Mouse (Mus musculus) embryonic facial prominence, embryonic 10.5 days (tissue): ENCODE results near the gene Lce3f. TPM values are rescaled to one million over a fixed set of nuclear protein-coding genes. Genes with fewer than 3 reads are reported as not detected.

ENCODE experiments used
- DNase-seq: peaks from one replicate; pipeline ENCODE4 v3.0.0-alpha.2; 2017; ENCODE audit warnings: low spot score
- H3K27ac ChIP-seq: fragments of 300-500 bp; sonication (generic); replicated peaks from 2 replicates; pipeline ENCODE4 v1.5.1; 2016; ENCODE audit warnings: mild to moderate bottlenecking
- H3K27me3 ChIP-seq: fragments of 300-500 bp; sonication (generic); replicated peaks from 2 replicates; pipeline ENCODE4 v1.6.1; 2016; ENCODE audit warnings: low read depth, mild to moderate bottlenecking; ENCODE audit not compliant: poor library complexity, severe bottlenecking
- H3K36me3 ChIP-seq: fragments of 300-500 bp; sonication (generic); replicated peaks from 2 replicates; pipeline ENCODE4 v1.6.1; 2016; ENCODE audit warnings: mild to moderate bottlenecking, moderate library complexity
- H3K4me1 ChIP-seq: fragments of 300-500 bp; sonication (generic); 2 replicates; pipeline ENCODE4 v1.6.1; 2016
- H3K4me3 ChIP-seq: fragments of 300-500 bp; sonication (generic); 2 replicates; pipeline ENCODE4 v1.5.1; 2016; ENCODE audit warnings: mild to moderate bottlenecking, moderate library complexity
- H3K9me3 ChIP-seq: fragments of 300-500 bp; sonication (generic); 2 replicates; pipeline ENCODE4 v1.6.1; 2016; ENCODE audit warnings: mild to moderate bottlenecking
- WGBS: fragments of 180-500 bp; shearing (Covaris S2); methylation state at CpG from one replicate; pipeline ENCODE4 v1.1.7; 2016; 5-methylcytosine and 5-hydroxymethylcytosine counted together
- polyA plus RNA-seq: library from polyadenylated mRNA; unstranded; fragments of >200 nt; fragmentation: Nextera tagmentation; extraction: Ambion mirVana; gene quantifications from 2 replicates; pipeline ENCODE4 v1.2.1, GENCODE M21; 2016

Gene Lce3f
- polyA plus RNA-seq, 1 experiment from 2014 or later = not detected

- Histone ChIP-seq H3K4me1 (no peaks in the 10 kb centered on the region), H3K9me3 (no peaks in the 10 kb centered on the region), H3K27me3 (no peaks in the 10 kb centered on the region), H3K4me3 (no peak overlapping the region), H3K27ac (no peak overlapping the region), H3K36me3 (no peaks in the 10 kb centered on the region)
- 77% methylated on average over 3 of the region's 3 CpGs for WGBS
- no peak for DNase-seq
These were observed 31.6 kb downstream of the Lce3f start for GRCm38 (mm10) chr3:93023411-93024184.

- no peak overlapping the region for H3K4me3 ChIP-seq
- H3K9me3 ChIP-seq = no peaks in the 10 kb centered on the region
- no peak for DNase-seq
- 78% methylated on average over 2 of the region's 2 CpGs for WGBS
- H3K27me3 ChIP-seq = no peaks in the 10 kb centered on the region
- H3K4me1 ChIP-seq = no peaks in the 10 kb centered on the region
- H3K27ac ChIP-seq = no peak overlapping the region
- no peaks in the 10 kb centered on the region for H3K36me3 ChIP-seq
These were observed 33.5 kb downstream of the Lce3f start for GRCm38 (mm10) chr3:93025486-93025885.

GRCm38 (mm10) chr3:93031450-93031849, 39.4 kb downstream of the Lce3f start:
- H3K27ac ChIP-seq = no peak overlapping the region
- no peaks in the 10 kb centered on the region for H3K36me3 ChIP-seq
- H3K4me1 ChIP-seq = no peaks in the 10 kb centered on the region
- DNase-seq = peak; percentile 44
- no peaks in the 10 kb centered on the region for H3K27me3 ChIP-seq
- H3K4me3 ChIP-seq = no peak overlapping the region
- 58% methylated on average over 5 of the region's 5 CpGs for WGBS
- no peaks in the 10 kb centered on the region for H3K9me3 ChIP-seq

Other genes with a start within 250 kb of the Lce3f start
- gene Lce1g, start 239.9 kb upstream of the Lce3f start, polyA plus RNA-seq = not detected in 2 replicates
- not detected in 2 replicates for gene Lce1h, start 227.2 kb upstream of the Lce3f start, polyA plus RNA-seq
- not detected in 2 replicates for gene Lce1i, start 213.3 kb upstream of the Lce3f start, polyA plus RNA-seq
- gene Lce1j, start 201.7 kb upstream of the Lce3f start, polyA plus RNA-seq = not detected in 2 replicates
- gene Lce1k, start 184.3 kb upstream of the Lce3f start, polyA plus RNA-seq = not detected in 2 replicates
- not detected in 2 replicates for gene Kprp, start 165.0 kb upstream of the Lce3f start, polyA plus RNA-seq
- gene Lce1l, start 140.9 kb upstream of the Lce3f start, polyA plus RNA-seq = not detected in 2 replicates
- not detected in 2 replicates for gene 2310050C09Rik, start 122.0 kb upstream of the Lce3f start, polyA plus RNA-seq
- not detected in 2 replicates for gene Lce3a, start 66.0 kb upstream of the Lce3f start, polyA plus RNA-seq
- gene Lce3b, start 59.2 kb upstream of the Lce3f start, polyA plus RNA-seq = not detected in 2 replicates
- not detected in 2 replicates for gene Lce3c, start 47.7 kb upstream of the Lce3f start, polyA plus RNA-seq
- gene Lce3d, start 34.8 kb upstream of the Lce3f start, polyA plus RNA-seq = not detected in 2 replicates
- gene Lce3e, start 25.2 kb upstream of the Lce3f start, polyA plus RNA-seq = not detected in 2 replicates
- 0.36 TPM in 1 of 2 replicates, not detected in the other for gene Crct1, start 23.5 kb downstream of the Lce3f start, polyA plus RNA-seq
- not detected in 2 replicates for gene Lce1m, start 26.8 kb downstream of the Lce3f start, polyA plus RNA-seq
- not detected in 2 replicates for gene Gm4858, start 76.6 kb downstream of the Lce3f start, polyA plus RNA-seq
- not detected in 2 replicates for gene Crnn, start 152.6 kb downstream of the Lce3f start, polyA plus RNA-seq
- gene Flg2, start 205.1 kb downstream of the Lce3f start, polyA plus RNA-seq = not detected in 2 replicates